Mouse (Mus musculus) right cerebral cortex, postnatal 36 days (tissue): ENCODE data around the gene Zfp341.

Experiments
- DNase-seq, 2 experiments: peaks; one replicate each; pipeline ENCODE4 v3.0.0; 2022; ENCODE audit warnings: low spot score in 2 of 2, mixed read lengths in 1 of 2

The Zfp341 gene

GRCm38 (mm10) chr2:154613118-154614115, at the start of gene Zfp341, which contains the start of gene 4930519P11Rik:
TSS of gene Zfp341 (plus strand) at chr2:154613297.
TSS of gene 4930519P11Rik (minus strand) at chr2:154613437.
- DNase-seq: peak; percentile 78 to 80

- no peak for DNase-seq
Measured at GRCm38 (mm10) chr2:154563612-154564170, 49.4 kb upstream of the Zfp341 start.

- DNase-seq: no peak
Measured at GRCm38 (mm10) chr2:154565562-154565961, 47.5 kb upstream of the Zfp341 start.

- DNase-seq: no peak
Measured at GRCm38 (mm10) chr2:154566641-154567040, 46.5 kb upstream of the Zfp341 start.

GRCm38 (mm10) chr2:154567766-154568165, 45.3 kb upstream of the Zfp341 start:
- no peak for DNase-seq

GRCm38 (mm10) chr2:154568329-154569070, 44.6 kb upstream of the Zfp341 start:
- no peak for DNase-seq

- peak; percentile 49 to 50 for DNase-seq
Measured at GRCm38 (mm10) chr2:154569071-154569748, 43.9 kb upstream of the Zfp341 start.

GRCm38 (mm10) chr2:154569836-154570286, 43.2 kb upstream of the Zfp341 start, which contains the start of gene E2f1:
TSS of gene E2f1 (minus strand) at chr2:154569892.
- peak; percentile 90 to 92 for DNase-seq

- DNase-seq: no peak
Measured at GRCm38 (mm10) chr2:154570666-154571065, 42.4 kb upstream of the Zfp341 start.

- no peak for DNase-seq
Measured at GRCm38 (mm10) chr2:154571266-154571665, 41.8 kb upstream of the Zfp341 start.

GRCm38 (mm10) chr2:154571976-154572375, 41.1 kb upstream of the Zfp341 start:
- DNase-seq: no peak

- DNase-seq: no peak
Measured at GRCm38 (mm10) chr2:154572996-154573395, 40.1 kb upstream of the Zfp341 start.

GRCm38 (mm10) chr2:154574271-154574670, 38.8 kb upstream of the Zfp341 start:
- DNase-seq: no peak

GRCm38 (mm10) chr2:154576876-154577743, 36.0 kb upstream of the Zfp341 start:
- no peak for DNase-seq

GRCm38 (mm10) chr2:154577744-154578067, 35.4 kb upstream of the Zfp341 start:
- no peak for DNase-seq

- DNase-seq: no peak
Measured at GRCm38 (mm10) chr2:154580586-154580985, 32.5 kb upstream of the Zfp341 start.

- no peak for DNase-seq
Measured at GRCm38 (mm10) chr2:154581421-154581820, 31.7 kb upstream of the Zfp341 start.

GRCm38 (mm10) chr2:154583906-154584872, 28.9 kb upstream of the Zfp341 start:
- peak; percentile 89 to 95 for DNase-seq

GRCm38 (mm10) chr2:154584931-154585601, 28.0 kb upstream of the Zfp341 start:
- no peak for DNase-seq
